Mouse (Mus musculus) cerebellum, adult 11 months (tissue): ENCODE results near the gene Arhgap15.

Experiments used
- DNase-seq: peaks from one replicate; pipeline ENCODE4 v3.0.0; 2022

Arhgap15 gene

DNA sequence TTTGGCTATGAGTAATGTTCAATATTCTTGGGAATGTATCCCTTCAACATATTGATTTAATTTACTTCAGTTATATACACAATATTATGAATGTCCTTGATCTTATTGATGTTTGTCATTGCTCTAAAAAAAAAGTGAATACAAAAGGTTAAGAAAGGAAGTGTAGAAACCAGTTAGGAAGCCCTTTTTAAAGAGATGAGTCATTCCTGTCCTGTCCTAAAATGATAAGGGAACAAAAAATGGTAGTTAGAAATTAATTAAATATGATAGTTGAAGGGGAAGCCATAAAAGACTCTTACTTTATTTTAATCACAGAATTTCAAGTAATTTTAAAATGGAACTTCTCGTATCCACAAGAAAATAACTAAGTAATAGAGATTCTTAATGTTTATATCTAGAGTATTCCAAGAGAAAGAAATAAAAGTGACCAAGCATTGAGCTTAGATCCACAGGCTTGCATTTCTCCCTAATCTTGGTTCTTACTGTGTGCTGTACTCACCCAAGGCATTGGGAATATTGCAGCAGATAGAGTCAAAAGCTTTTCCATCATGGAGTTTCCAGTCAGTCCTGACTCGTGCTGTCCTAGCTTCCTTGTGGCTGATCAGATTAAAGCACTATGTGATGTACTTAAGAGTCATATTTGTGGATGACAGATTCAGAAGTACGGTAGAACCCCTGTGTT is 291.0 kb downstream of the Arhgap15 start:
- DNase-seq = no peak

DNA sequence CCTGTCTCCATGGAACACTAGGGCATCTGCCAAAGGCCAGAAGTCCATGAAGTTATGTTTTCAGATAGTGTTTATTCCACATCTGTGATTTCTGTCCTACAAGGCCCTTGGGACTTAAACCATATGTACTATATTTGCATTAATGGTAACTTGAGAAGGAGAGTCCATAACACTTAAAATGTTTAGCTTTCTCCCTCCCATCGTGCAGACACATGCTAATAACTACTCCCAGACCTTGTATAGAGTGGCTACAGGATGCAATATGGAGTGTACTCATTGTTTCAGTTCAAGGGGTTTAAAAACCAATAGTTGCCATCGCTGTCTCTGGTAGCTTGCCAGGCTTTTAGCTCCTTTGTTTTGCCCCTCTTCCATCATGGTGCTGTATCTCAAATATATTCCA is 295.5 kb downstream of the Arhgap15 start:
- no peak for DNase-seq

DNA sequence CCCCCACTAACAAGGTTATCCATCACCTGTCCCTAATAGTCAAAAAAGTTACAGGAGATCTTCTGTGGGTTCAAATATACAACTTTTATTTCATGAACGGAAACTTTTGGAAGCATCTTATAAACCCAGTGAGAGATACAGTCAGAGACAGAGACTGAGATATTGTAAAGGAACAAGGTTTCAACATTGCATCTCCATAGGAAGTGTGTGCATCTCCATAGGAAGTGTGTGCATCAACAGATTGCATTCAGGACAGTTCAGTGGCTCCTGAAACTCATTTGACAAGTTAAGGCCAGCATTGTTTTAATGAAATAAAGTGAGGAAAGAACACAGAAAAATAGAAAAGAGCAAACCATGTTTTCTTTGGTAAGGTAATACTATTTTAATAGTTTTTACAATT is 296.0 kb downstream of the Arhgap15 start:
- DNase-seq = no peak

DNA sequence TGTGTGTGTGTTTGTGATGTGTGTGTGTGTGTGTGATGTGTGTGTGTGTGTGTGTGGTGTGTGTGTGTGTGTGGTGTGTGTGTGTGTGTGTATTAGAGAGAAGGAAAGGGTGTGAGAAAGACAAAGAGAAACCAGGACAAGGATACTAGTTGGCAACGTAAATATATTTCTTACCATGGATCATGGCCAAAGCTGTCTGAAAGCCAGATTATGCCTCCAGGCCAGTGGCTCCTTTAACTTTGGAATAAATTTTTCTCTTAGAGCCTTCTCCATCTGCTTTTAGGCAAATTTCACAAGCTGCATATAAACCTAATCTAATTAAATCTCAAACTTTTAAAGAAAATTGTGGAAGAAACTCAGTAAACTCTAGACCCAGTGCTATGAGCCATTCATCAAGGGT is 296.6 kb downstream of the Arhgap15 start:
- DNase-seq = no peak

DNA sequence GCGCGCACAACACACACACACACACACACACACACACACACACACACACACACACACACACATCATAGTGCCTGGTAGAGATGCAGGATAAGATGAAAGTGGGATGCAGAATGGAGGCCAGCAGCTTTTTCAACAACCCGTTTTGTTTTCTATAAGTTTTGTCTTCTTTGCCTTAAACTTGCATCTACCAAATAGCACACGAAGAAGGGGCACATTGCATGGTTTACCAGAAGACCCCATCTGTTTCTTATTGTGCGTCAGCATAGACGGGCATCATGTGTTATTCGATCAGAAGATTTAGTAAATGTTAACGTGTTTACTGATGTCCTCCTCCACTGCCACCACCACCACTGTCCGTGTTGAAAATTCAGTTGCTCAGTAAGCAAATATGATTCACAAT is 311.7 kb downstream of the Arhgap15 start:
- DNase-seq = no peak

GRCm38 (mm10) chr2:44060716-44061115 is 312.1 kb downstream of the Arhgap15 start:
- DNase-seq = no peak

GRCm38 (mm10) chr2:44065067-44065466 is 316.4 kb downstream of the Arhgap15 start:
- no peak for DNase-seq

DNA sequence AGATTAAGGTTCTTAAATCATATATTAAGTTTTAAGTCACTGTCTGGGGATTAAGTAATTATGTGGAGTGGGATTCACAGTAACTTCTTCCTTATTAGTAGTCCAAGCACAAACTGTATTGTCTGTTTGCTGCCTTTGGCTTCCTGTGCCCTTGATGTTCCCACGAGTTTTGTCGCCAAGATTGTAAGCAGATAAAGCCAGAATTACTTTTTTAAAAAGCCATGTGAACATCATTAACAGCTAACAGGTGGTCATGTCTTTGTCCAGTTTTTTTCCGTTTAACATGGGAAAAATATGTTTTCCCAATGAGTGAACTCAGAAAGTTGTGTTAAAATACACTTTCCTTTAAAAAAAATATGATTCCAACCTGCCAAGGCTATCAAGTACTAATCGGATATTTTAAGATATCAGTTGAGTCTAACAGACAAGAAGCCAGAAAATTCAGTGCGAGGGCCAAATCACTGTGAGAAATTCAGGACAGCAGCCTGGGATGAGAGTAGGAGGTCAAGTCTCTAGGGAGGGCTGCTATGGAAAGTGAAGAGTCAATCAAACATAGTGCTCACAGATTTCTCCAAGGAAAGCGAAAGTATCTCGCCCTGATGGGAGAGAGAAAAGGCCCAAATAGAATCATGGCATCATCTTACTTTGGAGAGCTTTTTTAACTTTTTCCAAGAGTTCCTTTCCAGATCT is 319.7 kb downstream of the Arhgap15 start:
- peak; percentile 3 for DNase-seq

DNA sequence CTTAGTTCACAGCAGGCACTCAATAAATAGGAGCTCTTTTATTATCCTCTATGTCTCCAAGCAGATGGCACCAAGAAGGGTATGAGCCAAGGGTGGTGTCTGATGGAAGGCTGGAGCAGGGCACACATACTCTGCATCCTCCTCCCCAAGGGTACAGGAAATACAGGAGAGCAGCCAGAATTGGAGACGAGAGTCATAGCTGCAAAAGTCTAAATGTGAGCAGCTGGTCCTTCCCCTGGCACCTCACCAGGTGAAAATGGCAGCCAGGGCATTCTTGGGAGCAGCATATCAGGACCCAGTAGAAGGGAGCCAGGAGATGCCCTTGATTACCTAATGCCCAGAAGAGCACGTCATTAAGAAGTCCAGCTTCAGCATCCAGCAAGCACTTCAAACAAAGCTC is 320.3 kb downstream of the Arhgap15 start:
- peak; percentile 42 for DNase-seq

DNA sequence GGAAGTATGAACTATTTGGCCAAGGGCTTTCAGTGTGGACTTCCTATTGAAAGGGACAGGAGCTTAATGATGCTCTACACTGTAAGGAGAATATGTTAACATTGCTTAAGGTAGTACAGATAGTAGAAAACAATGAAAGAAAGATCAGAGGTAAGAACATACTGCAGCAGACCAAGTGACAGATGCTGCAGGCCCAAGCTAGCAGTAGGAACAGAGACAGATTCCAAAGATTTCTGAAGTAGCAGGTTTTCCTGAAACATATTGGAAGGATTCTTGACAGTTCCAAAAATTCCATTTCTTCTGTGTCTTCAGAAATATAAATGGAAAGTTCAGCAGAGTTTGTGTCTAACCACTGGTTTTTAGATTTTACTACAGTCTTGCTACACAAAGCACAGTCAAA is 327.9 kb downstream of the Arhgap15 start:
- no peak for DNase-seq

DNA sequence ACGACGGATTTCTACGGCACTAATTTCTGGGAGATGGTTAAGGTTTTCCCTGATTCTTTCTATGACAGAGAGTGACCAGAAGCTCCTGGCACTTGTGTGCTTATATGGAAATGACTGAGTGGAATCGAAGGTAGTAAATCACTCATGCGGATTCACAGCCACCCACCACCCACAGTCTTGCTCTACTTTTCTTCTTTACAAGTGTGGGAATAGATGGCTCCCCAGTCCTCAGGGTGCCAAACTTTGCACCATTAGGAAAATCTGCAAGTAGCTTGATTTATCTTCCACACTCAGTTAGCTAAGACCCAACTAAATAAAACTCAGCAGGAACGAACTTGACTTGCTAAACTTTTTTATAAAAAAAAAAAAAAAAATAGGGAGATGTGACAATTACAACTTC is 331.9 kb downstream of the Arhgap15 start:
- no peak for DNase-seq

GRCm38 (mm10) chr2:44081241-44081640 is 332.6 kb downstream of the Arhgap15 start:
- no peak for DNase-seq

DNA sequence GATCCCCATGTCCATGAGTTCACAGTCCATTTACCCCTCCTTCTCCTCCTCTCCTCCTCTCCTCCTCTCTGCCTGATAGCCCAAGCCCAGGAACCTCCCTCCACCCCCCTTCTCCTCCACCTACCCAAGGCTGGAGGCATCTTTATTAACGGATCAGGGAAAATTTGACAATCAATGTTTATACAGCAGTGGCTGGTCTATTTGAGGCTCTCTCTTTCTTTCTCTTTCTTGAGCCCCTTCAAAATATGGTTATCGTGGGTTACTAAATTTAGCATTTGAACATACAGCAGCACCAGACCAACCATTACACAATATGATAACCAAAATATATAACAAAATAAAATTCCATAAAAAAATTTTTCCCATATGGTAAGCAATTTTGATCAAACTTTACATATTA is 335.8 kb downstream of the Arhgap15 start:
- no peak for DNase-seq

DNA sequence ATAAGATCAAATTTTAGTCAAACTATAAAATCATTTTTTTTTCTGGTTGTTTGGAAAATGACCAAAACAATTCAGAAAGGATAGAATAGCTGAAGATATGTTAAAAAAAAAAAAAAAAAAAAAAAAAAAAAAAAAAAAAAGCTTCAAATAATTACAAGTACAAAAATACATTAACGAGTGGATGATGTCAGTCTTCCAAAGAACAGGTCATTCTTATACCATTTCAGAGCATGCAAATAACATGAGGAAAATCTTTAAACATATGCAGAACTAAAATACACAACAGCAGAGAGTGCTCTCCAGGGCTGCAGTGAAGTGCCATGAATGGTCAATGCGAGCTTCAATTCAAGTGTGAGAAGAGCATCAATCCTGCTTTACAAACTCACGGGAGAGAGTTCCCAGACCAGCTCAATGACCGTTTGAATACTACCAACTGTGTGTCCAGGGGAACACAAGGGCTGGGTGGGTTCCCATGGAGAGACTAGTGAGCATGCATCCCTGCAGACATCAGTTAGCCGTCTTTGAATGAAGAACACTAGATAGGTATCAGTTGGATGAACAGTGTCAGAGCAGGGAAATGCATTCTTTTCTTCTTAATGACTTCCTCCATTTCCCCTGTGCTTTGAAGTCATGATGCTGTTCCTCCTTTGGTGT is 337.9 kb downstream of the Arhgap15 start:
- DNase-seq = no peak

DNA sequence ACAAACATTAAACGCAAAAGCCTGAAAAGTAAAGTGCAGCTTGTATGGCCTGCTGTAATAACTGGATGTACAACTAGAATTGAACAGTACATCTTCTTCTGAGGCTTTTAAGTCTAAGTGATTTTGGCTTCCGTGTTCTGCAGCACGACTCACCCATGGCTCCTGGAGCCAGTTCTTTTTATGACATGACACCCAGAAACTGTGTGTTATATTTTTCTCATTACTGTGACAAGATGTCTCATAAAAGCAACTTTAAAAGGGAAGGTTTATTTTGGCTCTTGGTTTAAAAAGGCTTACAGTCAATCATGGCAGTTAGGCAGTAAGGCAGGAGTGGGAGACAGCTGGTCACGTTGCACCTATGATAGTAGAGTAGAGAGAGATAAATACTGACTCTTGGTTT is 349.9 kb downstream of the Arhgap15 start:
- DNase-seq = no peak

- DNase-seq = no peak
Measured at GRCm38 (mm10) chr2:44102351-44102750, 353.7 kb downstream of the Arhgap15 start.

- no peak for DNase-seq
Measured at GRCm38 (mm10) chr2:44103321-44103720, 354.7 kb downstream of the Arhgap15 start.

DNA sequence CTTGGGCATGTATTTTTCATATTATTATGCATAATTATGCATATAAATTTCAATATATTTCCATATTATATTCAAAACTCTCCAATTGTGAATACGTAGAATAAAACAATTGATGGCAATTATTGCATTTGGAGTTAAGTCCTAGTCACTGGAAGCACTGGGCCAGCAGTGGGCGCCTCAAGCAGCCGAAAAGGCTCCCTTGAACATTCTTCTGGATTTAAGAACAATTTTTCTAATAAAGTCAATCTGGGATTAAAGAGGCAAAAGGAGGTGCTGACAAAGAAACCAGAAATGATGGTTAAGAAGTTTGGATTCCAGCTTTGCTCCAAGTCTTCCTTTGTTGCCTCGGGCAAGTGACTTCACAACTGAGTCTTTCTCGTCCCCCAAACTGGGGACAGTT is 355.1 kb downstream of the Arhgap15 start:
- DNase-seq = no peak

- no peak for DNase-seq
Measured at GRCm38 (mm10) chr2:44104282-44105197, 355.9 kb downstream of the Arhgap15 start.

DNA sequence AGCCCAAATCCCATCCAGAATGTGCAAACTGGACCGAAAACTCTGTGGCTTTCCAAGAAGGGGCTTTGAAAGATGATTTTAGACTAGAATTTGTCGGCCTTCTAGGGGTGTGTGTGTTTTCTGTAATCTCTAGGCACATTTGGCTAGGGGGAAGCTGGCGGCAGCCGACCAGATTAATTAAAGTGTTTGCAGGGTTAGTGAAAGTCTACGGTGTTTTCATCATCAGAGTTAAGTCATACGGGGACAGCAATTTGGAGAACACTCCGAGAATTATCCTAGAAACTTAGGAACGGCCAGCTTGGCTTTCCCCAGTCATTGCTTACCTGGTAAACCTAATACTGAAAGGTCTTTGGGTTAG is 356.6 kb downstream of the Arhgap15 start:
- no peak for DNase-seq

- no peak for DNase-seq
Measured at GRCm38 (mm10) chr2:44106359-44106758, 357.7 kb downstream of the Arhgap15 start.

GRCm38 (mm10) chr2:44111276-44111675 is 362.7 kb downstream of the Arhgap15 start:
- DNase-seq = no peak
